Mouse (Mus musculus) layer of hippocampus, postnatal 14 days (tissue): ENCODE measurements at regions not wholly inside any gene's neighbourhood (a gene's known extent, or its start where the extent isn't known, plus 50 kb on each side); places are given as distances from the start of the nearest gene placed in this dataset.
A peak's percentile ranks its signal among the peaks of the same experiment; 100 is the strongest.

Source experiments
- DNase-seq, 2 experiments: peaks; one replicate each; pipeline ENCODE4 v3.0.0; 2021 to 2022; ENCODE audit warnings: low spot score in 2 of 2, mixed read lengths in 1 of 2

GRCm38 (mm10) chr16:83250346-83250745 lies 422.2 kb downstream of the Gm21833 start:
- no peak for DNase-seq

DNA sequence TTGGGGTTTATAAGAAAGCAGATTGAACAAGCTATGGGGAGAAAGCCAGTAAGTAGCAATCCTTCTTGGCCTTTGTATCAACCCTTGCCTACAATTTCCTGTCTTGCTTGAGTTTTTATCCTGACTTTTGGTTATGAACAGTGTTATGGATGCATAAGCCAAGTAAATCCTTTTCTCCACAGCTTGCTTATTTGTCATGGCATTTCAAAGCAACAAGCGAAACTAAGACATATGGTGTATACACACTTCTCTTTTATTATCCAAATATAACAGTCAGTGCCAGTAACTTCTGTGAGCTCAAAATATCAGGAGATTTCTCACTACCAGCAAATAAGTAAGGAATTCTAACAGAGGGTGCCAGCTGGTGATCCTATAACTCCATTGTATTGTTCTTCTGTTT lies 426.0 kb downstream of the Gm21833 start:
- DNase-seq, result peak in 1 of 2 experiments; percentile 9

DNA sequence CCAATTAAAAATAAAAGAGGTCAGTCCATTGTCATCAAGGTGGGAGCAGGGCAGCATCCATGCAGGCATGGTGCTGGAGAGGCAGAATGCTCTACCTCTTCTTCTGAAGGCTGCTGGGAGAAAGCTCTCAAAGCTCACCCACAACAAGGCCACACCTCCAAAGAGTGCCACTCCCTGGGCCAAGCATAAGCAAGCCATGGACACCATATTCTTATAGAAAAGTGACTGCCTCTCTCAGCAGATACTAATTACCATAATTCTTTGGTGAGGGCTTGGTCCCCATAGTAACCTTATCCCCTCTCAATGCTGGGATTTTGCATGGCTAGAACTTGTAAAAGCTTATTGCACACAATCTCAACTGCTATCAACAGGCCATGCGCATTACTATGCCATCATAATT lies 443.7 kb downstream of the Gm21833 start:
- no peak for DNase-seq

DNA sequence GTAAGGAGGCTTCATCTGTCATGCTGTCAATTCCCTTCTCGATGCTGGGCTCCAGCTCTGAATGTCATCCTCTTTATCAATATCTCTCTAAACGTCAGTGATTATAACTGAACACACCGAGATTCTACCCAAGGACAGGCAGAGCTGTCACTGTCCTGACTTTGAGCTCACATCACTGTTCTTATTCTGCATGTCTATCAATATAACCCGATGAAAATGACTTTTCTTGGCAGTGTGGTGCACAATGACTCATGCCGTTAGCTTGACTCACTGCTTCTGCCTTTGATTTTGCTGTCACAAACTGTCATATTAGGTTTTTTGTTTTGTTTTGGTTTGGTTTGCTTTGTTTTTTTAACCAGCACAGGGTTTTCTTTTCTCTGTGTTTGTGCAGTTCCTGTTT lies 488.1 kb downstream of the Gm21833 start:
- DNase-seq, result peak in 1 of 2 experiments; percentile 5

DNA sequence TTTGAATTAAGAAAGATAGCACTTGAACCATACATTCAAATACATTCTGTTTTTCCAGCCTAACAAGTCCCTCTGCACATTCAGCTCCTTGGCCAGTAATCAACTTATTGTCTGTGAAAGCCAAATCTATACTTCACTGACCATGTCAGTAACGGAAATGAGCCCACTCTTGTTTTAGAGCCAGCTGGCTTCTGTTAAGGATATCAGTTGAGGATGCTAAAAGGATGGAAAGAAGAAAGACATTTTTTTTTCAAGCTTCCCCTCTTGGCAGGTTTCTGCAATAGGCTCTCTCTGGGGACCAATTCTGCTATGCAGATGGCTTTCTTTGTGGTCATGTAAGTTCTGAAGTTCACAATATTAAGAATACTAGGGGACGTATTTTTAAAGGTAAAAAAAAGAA lies 498.6 kb downstream of the Gm21833 start:
- DNase-seq, result no peak

DNA sequence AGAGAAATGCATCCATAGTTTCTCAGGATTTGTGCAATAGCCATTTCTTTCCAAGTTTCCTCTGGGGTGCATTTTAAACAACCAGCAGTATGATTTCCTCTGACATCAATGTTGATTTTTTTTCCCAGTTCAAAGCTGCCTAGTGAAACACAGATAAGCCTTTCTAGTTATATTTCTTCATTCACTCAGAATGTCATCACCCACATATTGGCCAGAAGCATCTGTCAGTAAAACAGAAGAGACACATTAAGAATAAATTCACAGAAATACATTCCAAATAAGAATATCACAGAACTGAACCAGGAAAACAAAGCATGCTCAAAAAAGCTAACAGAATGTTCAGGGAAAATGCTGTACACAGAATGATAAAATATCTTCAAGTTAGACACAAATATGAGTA lies 522.9 kb downstream of the Gm21833 start:
- DNase-seq, result peak in 1 of 2 experiments; percentile 25

DNA sequence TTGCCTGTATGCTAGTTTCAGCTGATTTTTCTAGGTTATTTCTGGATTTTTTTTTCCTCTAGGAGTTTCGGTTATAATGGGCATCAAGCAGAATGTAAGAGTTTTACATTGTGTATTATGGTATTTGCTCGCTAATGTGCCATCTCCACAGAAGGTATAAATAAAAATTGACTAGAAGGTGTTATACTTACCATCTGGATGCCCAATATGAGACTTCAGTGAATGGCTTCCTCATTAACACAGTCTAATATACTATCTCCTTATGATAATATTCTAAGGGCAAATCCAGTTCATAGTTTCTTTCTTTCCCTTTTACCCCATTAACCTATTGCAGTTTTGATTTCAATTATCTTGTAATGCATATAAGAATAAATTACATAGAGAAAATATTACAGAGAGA lies 566.4 kb downstream of the Gm21833 start:
- no peak for DNase-seq

GRCm38 (mm10) chr16:83420676-83421075 lies 592.5 kb downstream of the Gm21833 start:
- DNase-seq, result peak; percentile 28 to 82

- no peak for DNase-seq
Observed at GRCm38 (mm10) chr16:83423096-83423495, 594.9 kb downstream of the Gm21833 start.
